Mouse (Mus musculus) lung, postnatal 10 days (tissue): ENCODE data around the gene Insyn1.

Experiments
- DNase-seq: peaks from one replicate; pipeline ENCODE4 v3.0.0; 2021

The Insyn1 gene

DNA sequence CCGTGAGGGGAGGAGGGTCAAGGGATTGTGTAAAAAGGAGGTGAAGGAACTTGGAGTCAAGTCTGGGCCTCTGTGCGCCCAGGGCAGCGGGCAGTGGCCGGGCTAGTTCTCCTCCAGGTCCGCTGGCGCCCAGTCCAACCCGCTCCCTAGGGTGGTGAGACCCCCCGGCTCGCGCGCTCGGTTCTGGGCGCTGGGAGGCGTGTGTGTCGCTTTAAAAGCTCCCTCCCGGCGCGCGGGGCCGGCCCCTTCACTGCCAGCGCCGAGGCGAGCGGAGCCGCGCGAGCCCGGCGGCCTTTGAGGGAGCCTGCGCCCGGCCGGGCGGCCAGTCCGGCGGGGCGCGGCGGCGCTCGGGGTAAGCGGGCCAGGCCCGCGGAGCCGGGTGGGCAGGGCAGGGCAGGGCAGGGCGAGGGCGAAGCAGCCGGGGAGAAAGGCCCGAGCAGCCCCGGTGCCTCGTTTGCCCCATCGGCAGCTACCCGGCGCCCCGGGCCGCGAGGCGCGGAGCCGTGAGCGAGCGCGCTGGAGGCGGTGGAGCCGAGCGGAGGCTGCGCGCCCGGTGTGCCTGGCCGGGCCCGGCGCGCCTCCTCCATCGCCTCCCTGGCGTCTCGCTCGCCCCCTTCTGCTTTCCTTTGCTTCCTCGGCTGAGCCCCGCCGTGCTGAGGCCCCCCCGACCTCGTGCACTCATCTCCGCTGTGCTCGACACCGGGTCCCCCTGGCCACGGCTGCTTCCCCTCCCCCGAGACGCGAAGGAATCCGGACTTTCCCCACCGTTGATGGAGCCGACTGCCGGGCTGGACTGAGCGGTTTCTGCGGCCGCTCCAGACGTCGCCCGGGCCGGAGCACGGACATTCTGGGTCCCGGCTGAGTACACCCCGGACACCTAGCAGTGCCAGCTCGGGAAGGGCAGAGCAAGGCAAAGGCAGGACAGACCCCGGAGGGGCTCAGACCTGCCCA, at the start of gene Insyn1:
Insyn1 (plus strand) TSS at position 753 of the 951 bp plus-strand sequence.
- peak; percentile 60 for DNase-seq

DNA sequence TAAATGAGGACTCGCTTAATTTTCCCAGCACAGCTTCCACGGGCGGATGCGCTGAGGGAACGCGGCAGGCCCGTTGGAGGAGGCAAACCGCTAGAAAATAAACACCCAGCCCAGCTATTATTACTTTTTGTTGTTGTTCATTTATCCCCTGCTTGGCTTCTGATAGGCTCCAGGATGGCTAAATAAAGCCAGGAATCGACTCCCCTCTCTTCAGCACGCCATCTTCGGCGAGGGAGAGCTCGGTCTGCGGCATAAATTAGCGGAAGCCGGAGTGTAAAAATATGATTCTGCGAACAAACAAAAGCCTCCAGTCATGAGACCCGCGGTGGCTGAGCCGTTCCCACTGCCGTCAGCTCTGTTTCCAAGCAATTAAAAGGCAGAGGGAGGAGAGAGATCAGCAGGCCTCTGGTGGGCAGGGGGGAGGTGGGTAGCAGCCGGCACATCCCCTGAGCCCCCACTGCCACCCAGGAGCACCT, 49.4 kb upstream of the Insyn1 start:
- no peak for DNase-seq

DNA sequence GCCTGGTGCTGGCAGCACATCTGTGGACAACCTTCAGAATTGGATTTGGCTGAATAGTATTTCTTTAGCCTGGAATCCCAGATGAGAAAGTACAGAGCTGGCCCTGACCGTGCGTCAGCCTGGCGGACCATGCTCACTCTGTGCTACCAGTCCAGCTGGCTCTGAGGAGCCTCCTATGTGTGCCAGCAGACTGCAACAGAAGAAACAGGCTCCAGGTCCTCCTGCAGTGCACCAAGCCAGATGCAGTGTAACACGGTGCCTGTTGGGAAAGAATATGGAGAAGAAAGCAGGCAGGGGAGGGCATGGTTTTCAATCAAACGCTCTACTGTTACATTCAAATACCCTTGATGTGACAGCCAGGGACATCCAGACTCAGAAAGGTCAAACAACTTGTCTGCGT, 48.3 kb upstream of the Insyn1 start:
- DNase-seq: peak; percentile 20

DNA sequence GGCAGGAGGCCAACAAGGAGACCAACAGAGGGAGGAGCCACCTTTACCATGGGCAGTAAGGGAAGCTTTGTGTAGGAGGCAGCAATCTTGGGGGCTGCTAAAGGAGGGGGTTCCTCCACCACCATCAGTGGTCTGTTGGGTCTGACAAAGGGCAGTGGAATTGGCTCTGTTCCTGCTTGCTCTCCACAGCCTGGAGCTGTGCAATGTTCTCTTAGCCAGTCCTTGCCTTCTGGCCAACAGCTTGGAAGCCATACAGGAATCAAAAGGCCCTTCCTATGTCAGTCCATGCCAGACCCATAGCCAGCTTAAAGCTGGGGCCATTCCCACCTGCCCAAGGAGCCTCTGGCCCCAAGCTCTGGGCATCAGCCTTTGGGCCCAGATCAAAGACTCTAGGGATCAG, 47.8 kb upstream of the Insyn1 start:
- no peak for DNase-seq

DNA sequence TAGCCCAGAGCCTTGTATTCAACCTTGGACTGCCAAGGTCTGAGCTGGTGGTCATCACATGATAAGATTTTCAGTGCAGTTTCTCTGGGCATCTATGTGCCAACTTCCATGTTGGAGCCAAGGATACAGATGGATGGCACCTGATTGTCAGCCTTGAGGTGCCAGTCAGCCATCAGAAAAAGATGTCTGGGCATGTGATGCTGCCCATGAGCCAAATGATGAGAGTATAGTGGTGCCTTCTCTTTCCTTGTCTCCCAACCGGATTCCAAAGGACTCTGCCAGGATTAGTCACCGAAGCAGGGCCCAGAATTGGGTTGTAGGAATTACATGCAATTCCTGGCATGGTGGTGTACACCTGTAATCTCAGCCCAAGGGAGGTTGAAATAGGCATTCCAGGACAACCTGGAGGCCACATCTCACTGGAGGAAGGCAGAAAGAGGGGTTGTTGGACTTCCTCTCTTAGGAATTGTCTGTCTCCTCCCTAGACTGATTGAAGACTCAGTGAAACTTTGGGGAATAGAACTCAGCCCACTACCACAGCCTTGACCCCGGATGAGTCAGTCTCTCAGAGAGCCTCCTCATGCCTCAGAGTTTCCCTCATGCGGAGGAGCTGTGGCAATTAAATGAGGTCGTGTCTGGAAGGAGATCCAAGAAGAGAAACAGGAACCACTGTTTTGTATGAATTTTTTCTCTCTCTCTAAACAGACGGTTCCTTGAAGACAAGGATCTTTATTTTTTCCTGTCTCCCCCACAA, 46.9 kb upstream of the Insyn1 start:
- DNase-seq: peak; percentile 12

DNA sequence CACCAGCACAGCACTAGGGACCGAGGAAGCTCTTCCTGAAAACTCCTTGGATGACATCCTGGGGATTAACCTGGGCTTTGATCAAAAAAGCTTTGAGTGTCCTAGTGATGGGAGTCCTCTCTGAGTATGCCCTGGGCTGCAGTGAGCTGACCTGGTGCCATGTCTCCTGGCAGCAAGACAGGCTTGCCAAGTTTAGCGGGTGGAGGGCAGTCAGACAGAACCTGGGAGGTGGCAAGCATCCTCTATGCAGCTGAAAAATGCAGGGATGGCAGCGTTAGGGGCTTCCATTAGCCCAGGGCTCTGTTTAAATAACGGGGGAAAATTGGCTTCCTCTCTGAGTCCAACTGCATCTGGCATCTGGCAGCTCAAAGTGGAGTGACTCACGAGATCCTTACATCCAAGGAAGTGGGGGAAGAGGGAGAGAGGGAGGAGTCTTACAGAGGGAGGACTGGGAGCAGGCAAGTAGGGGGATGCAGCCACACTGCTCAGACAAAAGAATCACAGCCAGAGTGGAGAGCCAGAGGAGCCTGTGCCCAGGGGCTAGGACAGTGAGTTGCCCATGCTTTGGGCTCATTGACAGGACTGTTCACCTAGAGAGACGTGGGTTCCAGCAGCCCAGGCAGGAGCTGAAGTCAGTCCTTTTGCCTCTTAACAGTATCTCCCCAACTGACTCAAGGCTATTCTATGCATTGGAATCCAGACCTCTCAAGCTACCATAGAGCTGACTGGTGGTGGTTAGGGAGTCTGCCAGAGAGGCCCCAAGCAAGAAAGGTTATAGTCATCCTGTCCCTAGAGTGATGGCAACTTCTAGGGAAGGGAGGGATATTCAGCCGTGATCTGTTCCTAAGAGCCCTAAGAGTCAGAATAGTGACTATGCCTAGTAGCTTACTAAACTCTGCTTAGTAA, 46.0 kb upstream of the Insyn1 start:
- DNase-seq: peak; percentile 6

DNA sequence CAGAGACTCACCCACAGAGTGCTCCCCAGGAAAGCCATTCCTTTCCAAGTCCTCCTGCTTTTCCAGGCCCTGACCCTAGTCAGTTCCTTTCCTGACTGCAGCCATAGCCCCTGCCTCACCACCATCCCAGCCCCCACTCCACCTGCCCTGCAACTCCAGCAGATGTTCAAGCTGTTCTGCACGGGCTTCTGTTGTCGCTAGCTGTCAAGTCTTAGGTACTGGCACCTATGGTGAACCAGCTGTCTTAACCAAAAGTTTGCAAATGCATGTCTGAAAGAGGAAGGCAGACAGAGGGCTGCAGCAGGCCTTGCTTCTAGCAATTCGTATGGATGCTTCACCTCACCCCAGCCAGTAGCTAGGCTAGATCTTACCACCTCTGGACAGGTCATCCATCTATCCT, 45.3 kb upstream of the Insyn1 start:
- no peak for DNase-seq

DNA sequence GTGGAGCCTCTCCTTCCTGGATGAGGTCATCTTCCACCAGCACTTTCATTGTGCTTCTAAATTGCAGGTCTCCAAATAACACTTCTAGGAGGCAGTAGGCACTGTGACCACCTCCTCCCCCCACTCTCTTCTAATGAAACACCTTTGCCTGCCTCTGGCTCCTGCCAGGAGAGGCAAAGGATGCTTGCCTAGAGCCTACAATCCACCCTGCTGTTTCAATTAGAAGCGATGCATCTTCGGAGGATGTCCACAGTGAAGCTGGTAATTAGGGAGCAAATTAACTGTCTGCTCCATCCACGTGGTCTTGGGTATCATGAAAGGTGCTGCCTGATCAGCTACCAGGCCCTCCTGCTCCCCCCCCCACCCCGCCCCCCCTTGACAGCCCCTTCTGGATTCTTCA, 41.6 kb upstream of the Insyn1 start:
- DNase-seq: no peak

DNA sequence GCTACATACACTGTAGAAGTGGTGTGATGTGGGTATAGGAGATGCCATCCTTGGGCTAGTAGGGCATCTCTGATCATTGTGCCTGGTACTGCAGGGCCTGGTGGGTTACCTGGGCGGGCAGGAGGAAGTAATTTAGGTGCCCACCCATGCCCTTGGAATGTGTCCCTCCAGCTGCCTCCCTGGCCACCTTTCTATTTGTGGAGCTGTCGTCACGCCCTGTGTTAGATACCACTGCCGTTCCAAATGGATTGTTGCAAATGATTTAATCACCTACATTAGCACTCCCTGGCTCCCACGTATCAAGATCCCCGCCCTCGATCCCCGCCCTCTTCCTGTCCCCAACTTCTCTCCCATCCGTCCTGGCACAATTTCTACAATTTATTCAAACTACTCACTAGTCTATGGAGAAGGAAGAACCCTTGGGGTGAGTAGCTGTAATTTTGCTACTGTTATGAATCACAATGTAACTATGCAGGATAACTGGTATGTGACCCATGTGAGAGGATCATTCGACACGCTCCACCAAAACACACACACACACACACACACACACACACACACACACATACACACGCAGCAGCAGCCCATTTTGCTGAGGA, 40.3 kb upstream of the Insyn1 start:
- no peak for DNase-seq

DNA sequence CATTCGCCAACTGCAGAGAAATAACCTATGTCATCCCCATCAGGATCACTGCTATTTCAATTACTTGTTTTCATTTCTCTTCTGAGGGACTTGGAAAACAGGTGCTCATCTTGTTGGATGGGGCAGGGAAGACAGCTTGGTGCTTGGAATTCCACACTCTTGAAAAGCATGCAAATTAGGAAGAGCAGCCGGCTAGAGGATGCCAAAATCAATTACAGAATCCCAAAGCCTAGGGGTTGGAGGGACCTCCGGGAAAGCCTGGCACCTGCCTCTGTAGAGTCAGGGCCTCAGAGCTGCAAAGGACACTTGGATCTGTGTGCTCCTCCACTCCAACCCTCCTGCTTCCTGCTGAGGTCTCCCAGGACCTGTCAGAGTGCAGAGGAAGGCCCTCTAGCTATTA, 38.9 kb upstream of the Insyn1 start:
- DNase-seq: no peak

DNA sequence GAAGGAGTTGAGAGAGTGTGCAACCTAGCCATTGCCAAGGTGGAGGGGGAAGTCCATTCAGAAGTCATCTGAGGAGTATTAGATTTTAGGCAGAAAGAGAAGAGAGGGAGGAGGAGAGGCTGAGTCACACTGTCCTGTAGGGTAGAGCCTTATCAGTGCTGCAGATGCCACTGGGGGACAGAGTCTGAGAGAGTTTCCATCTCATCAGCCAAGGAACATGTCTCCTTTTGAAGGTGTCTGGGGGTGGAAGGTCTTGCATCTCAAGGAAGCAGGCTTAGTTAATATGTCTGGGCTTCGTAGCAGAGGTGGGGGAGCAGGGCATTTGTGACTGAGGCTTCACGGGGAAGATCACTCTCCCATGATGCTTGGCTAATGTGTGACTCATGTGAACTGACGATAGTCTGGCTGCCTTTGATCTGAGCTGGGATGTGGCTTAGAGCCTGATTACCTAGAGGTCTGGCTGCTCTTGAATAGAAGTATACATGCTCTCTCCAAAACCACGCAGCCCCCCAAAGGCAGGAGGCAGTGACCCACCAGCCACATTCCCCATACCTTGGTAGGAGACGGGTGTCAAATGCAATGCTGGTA, 34.5 kb upstream of the Insyn1 start:
- DNase-seq: no peak

DNA sequence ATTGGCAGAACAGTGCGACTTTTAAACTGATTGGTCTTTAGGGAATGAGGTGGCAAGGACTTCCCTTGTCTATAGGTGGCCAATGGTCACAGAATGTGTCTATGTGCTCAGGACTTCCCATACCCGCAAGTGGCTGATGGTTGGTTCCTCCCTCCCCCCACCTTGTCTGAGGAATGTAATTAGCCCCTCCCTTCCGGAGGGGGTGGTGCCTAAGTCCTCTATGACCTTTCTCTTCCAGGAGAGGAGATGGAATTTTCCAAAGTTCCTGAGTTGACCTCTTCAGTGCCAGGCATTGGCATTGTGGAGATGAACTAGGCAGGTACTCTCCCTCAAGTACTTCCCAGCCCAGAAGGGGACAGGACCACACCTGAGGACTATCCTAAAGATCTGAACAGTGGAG, 33.5 kb upstream of the Insyn1 start:
- no peak for DNase-seq

DNA sequence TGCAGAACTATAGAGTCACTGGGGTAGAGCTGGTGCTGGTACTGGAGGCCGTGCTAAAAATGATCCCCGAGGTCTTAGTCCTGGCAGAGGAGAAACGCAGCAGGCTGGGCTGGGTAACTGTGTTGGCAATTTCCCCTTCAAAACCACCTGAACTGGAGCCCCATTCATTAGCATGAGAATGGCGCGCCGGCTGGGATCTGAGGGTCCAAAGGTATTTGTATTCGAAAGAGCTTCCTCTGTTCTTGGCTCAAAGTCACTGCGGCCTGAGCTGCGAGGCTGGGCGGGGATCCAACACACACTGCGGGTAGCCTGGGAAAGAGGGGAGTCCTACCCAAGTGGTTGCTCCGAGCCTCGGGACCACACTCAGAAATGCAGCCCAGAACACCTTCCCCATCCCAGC, 32.6 kb upstream of the Insyn1 start:
- DNase-seq: peak; percentile 37

DNA sequence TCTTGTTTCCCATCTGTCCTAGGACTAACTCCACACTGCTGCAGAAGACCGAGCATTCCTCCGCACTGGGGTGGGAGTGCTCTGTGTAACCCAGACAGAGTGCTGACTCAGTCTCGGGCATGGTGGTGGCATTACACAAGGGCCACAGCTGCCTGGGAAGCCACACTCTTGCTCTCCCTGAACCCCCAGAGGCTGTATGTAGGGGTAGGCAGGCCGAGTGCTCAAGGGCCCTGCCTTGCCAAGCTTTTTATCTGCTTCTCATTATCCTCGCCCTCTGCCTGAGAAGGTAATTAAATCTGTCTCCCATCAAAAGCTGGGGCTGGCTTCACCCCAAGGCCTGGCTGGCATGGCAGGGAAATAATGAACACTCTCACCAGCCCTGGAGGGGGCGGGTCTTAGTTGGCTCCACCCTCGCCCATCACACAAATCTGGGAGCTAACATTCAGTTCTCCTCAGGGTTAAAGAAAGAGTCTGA, 30.9 kb upstream of the Insyn1 start:
- DNase-seq: no peak

DNA sequence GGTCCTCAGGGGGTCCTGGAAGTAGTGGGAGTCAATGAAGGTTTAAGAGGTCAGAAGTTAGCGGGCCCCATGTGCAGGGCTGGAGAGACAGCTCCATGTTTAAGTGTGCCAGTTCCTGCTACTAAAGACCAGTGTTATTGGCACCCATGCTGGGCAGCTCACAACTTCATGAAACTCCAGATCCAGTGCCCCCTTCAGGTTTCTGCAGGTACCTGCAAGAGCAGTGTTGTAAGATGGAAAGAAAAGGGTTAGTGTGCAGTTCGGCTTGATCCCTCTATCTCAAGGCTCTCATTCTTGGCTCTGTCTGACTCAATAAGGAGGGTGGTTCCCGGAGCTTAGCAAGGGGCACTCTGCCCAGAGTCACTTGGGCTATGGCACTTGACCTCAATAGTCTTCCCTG, 30.1 kb upstream of the Insyn1 start:
- peak; percentile 10 for DNase-seq

DNA sequence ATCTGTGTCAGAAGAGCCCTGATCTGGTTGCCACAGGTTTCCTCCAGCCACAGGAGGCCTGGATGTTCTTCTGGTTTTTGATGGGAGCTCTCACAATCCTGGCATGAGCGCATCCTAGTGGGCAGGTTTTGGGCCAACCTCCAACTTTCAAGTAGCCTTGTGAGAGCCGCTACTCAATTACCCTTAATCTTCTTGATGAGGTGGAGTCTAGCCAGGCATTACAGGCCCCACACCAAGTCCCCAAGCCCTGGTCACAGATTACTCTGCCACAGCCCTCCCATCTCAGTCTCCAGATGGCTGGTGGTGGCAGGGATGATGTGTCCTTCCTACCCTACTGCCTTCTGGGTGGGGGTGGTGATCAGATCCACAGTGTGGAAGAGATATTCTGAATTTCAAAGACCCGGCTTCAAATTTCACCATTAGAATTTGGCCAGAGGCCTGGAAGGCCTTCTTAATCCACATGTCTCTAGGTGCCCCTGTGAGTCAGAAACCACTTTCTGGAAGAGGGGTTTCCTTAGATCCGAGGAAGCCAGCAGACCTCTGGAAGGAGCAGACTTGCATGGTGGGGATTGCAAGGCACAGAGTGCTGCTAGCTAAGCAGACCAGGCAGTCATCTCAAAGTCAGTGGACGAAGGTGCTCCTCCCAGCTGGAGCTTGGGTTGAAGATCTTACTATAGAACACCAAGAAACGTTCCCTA, 29.4 kb upstream of the Insyn1 start:
- DNase-seq: no peak

DNA sequence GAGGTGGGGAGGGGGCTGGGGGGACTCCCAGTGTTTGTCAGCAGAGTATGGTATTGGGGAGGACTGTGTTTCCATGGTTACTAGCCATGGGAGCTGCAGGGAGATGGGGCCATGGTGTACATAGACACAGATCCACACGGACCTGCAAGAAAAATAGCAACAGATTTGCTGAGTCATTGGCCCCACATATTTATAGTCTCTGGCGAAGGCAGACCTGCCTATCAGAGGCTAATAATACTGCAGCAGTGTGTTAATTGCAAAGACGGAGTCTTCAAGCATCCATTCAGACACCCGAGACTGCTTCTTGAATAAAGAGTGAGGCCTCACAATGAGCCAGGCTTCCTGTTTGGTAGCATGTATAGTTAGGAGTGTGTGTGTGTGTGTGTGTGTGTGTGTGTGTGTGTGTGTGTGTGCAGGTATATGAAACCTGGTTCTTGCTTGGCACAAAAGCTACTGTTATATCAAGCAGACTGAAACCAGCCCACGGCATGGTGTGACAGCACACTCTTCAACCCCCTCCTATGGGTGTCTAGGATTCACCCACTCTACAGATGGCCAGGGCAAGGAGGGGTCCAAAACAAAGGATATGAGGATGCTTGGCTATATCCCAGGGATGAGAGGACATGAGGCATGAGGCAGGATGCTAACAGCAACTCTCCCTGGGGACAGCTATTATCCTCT, 20.9 kb upstream of the Insyn1 start:
- DNase-seq: no peak

DNA sequence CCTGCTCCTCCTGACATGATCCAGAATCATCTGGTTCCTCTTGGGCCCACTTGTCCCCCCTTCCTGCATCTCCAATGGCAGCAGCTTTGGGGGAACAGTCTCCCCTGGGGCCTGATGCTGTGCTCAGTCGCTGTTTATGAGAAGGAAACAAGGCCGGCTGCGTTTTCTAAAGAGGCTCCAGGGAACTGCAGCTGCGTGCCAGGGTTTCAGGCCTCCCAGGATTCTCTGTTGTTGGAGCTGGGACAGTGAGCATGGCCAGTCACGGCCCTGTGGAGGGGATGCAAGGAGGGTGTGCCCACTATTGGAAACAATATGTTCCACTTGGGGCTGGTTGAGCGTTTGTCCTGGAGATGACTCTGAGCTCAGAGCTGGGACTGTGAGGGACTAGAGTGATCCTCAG, 17.9 kb upstream of the Insyn1 start:
- no peak for DNase-seq

DNA sequence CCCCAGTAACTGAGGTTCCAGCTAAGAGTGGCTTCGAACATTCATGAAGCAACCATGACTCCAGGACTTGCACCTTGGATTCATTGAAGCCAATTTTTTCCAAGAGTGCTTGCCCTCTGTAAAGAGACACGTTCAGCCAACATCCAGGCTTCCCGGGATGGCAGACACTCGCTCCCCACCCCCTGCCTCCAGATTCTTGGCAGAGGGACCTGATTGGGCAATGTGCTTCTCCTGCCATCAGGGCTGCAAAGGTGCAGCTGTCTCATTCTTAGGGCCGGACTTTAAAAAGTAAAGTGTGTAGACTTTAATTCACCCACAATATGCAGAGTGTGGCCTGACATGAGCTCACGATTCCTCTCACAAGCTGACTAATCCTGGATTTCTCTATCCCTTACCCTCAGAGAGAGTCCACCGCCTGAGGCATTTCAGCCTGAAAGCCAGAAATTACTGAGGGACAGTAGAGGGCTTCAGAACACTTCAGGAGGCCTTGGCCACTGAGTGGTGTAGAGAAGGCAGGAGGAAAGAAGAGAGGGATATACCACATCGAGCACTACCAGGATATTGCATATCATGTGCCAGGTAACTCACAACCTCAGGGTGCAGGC, 15.1 kb upstream of the Insyn1 start:
- DNase-seq: no peak

DNA sequence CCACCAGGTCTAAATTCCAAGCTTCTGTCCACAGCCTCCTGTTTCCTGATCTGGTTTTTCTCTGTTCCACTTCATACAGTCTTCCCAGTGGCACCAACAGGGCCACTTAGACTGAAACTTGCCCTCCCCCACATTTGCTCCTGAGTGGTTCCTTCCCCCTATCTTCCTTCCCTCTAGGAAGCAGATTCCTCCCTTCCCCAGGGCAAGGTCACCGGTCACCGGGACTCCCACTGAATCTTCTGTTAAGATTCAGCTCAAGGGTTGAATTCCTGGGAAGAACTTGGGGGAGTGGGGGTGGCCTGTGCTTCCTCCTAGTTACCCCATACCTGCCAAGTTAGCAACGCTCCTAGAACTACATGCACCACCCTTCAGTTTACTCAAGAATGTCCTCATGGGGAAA, 1.3 kb upstream of the Insyn1 start:
- no peak for DNase-seq
